Mouse (Mus musculus) layer of hippocampus, adult 8-10 months (tissue): ENCODE measurements around the gene Tada1. TPM values are rescaled to one million over a fixed set of nuclear protein-coding genes. Genes with fewer than 3 reads are reported as not detected.

Experiments
- DNase-seq, 2 experiments: peaks; one replicate each; pipeline ENCODE4 v3.0.0; 2022; ENCODE audit warnings: low spot score in 2 of 2
- total RNA-seq, 4 experiments: library from RNA; stranded (reverse); gene quantifications; 2 replicates each; pipeline ENCODE4 v1.2.4; 2022

Tada1 gene
- 10 to 100 TPM; 36.5 to 41.8 (median 39.3) TPM for total RNA-seq

GRCm38 (mm10) chr1:166379013-166379629 lies at the start of gene Tada1:
Tada1 (plus strand) TSS chr1:166379097.
- DNase-seq: peak; percentile 91 to 95

- DNase-seq: peak in 1 of 2 experiments; percentile 27
Observed at GRCm38 (mm10) chr1:166330752-166331151, 48.1 kb upstream of the Tada1 start.

GRCm38 (mm10) chr1:166339110-166339509 lies 39.8 kb upstream of the Tada1 start:
- DNase-seq: peak in 1 of 2 experiments; percentile 20

- no peak for DNase-seq
Observed at GRCm38 (mm10) chr1:166342060-166342459, 36.8 kb upstream of the Tada1 start.

GRCm38 (mm10) chr1:166342539-166342938 lies 36.4 kb upstream of the Tada1 start:
- DNase-seq: no peak

GRCm38 (mm10) chr1:166343586-166343985 lies 35.3 kb upstream of the Tada1 start:
- no peak for DNase-seq

- peak in 1 of 2 experiments; percentile 29 for DNase-seq
Observed at GRCm38 (mm10) chr1:166344300-166345077, 34.4 kb upstream of the Tada1 start.

GRCm38 (mm10) chr1:166345602-166346001 lies 33.3 kb upstream of the Tada1 start:
- DNase-seq: no peak

- DNase-seq: no peak
Observed at GRCm38 (mm10) chr1:166346906-166347305, 32.0 kb upstream of the Tada1 start.

- DNase-seq: no peak
Observed at GRCm38 (mm10) chr1:166349341-166349740, 29.6 kb upstream of the Tada1 start.

GRCm38 (mm10) chr1:166349751-166350150 lies 29.1 kb upstream of the Tada1 start:
- DNase-seq: no peak

GRCm38 (mm10) chr1:166360157-166360855 lies 18.6 kb upstream of the Tada1 start:
- peak; percentile 69 to 89 for DNase-seq

- no peak for DNase-seq
Observed at GRCm38 (mm10) chr1:166360896-166361295, 18.0 kb upstream of the Tada1 start.

- no peak for DNase-seq
Observed at GRCm38 (mm10) chr1:166361842-166362241, 17.1 kb upstream of the Tada1 start.

GRCm38 (mm10) chr1:166362659-166363058 lies 16.2 kb upstream of the Tada1 start:
- no peak for DNase-seq

- DNase-seq: no peak
Observed at GRCm38 (mm10) chr1:166363122-166363521, 15.8 kb upstream of the Tada1 start.

GRCm38 (mm10) chr1:166377171-166377570 lies 1.7 kb upstream of the Tada1 start:
- no peak for DNase-seq

GRCm38 (mm10) chr1:166378431-166379012 lies 375 bp upstream of the Tada1 start:
- no peak for DNase-seq

- peak; percentile 53 to 61 for DNase-seq
Observed at GRCm38 (mm10) chr1:166379630-166380231, 834 bp downstream of the Tada1 start.

- no peak for DNase-seq
Observed at GRCm38 (mm10) chr1:166381336-166381735, 2.4 kb downstream of the Tada1 start.

- no peak for DNase-seq
Observed at GRCm38 (mm10) chr1:166381821-166382220, 2.9 kb downstream of the Tada1 start.
